Mouse (Mus musculus) limb, embryonic 14.5 days (tissue): ENCODE data around the gene C1rb. TPM values are rescaled to one million over a fixed set of nuclear protein-coding genes. Genes with fewer than 3 reads are reported as not detected.
"Not testable (repeated sequence)": the region's sequence is repeated elsewhere in the genome, so short reads cannot be mapped to it uniquely, and the experiment has no call there.

Experiments used
- ATAC-seq: fragments of 200-750 bp; cut with Nextera tagmentation; 2 replicates; pipeline ENCODE4 v1.8.0; 2017; ENCODE audit warnings: low read depth, moderate number of reproducible peaks, moderate TSS enrichment; ENCODE audit not compliant: low FRiP score
- DNase-seq: peaks from one replicate; pipeline ENCODE4 v3.0.0-alpha.2; 2015; ENCODE audit warnings: low spot score
- H3K27ac ChIP-seq: fragments of 300-500 bp; sonication (generic); replicated peaks from 2 replicates; pipeline ENCODE4 v1.5.1; 2014; ENCODE audit warnings: low read depth, mild to moderate bottlenecking, low read length, moderate library complexity, mixed read lengths
- H3K27me3 ChIP-seq: fragments of 300-500 bp; sonication (generic); 2 replicates; pipeline ENCODE4 v1.6.1; 2014; ENCODE audit warnings: low read length, mixed read lengths; ENCODE audit not compliant: control insufficient read depth, insufficient read depth
- H3K36me3 ChIP-seq: fragments of 300-500 bp; sonication (generic); 2 replicates; pipeline ENCODE4 v1.6.1; 2014; ENCODE audit warnings: mild to moderate bottlenecking, low read length, moderate library complexity, mixed read lengths; ENCODE audit not compliant: control insufficient read depth, insufficient read depth
- H3K4me1 ChIP-seq: fragments of 300-500 bp; sonication (generic); 2 replicates; pipeline ENCODE4 v1.6.1; 2014; ENCODE audit warnings: antibody characterized with exemption, low read length, mixed read lengths; ENCODE audit not compliant: control insufficient read depth, insufficient read depth
- H3K4me2 ChIP-seq: fragments of 300-500 bp; sonication (generic); replicated peaks from 2 replicates; pipeline ENCODE4 v1.6.1; 2014; ENCODE audit warnings: low read depth, mild to moderate bottlenecking, low read length, moderate library complexity; ENCODE audit not compliant: severe bottlenecking
- H3K4me3 ChIP-seq: fragments of 300-500 bp; sonication (generic); replicated peaks from 2 replicates; pipeline ENCODE4 v1.5.1; 2014; ENCODE audit warnings: low read length
- H3K9ac ChIP-seq: fragments of 300-500 bp; sonication (generic); 2 replicates; pipeline ENCODE4 v1.6.1; 2014; ENCODE audit warnings: mild to moderate bottlenecking, low read depth, low read length, moderate library complexity; ENCODE audit not compliant: severe bottlenecking
- H3K9me3 ChIP-seq: fragments of 300-500 bp; sonication (generic); 2 replicates; pipeline ENCODE4 v1.6.1; 2016; ENCODE audit warnings: low read length; ENCODE audit not compliant: control insufficient read depth
- POLR2A ChIP-seq: fragments of 200-500 bp; IDR thresholded peaks from 2 replicates; pipeline ENCODE4 v1.8.0; 2012; ENCODE audit warnings: inconsistent platforms, mild to moderate bottlenecking, moderate library complexity, borderline replicate concordance; ENCODE audit not compliant: insufficient read depth, insufficient read length; ENCODE audit errors: extremely low read depth
- WGBS: fragments of 180-500 bp; shearing (Covaris S2); extraction: QIAGEN DNeasy Blood & Tissue Kit; methylation state at CpG from one replicate; pipeline ENCODE4 v1.1.7; 2014; 5-methylcytosine and 5-hydroxymethylcytosine counted together
- polyA plus RNA-seq, 2 experiments: library from polyadenylated mRNA; depleted of rRNA in 1 of 2; stranded (reverse) in 1 of 2; unstranded in 1 of 2; fragments of >200 nt; fragmentation: Nextera tagmentation in 1 of 2; extraction: Ambion mirVana in 1 of 2; gene quantifications; 2 replicates each; pipeline versions ENCODE4 v1.2.1 to v1.2.3; 2012 to 2014

The C1rb gene
- polyA plus RNA-seq, 2 experiments, result 0.11 TPM; not detected in 1

GRCm38 (mm10) chr6:124588771-124589170, 18.7 kb downstream of the C1rb start:
- Histone ChIP-seq H3K4me1 (no peaks in the 10 kb centered on the region), H3K4me2 (no peak overlapping the region), H3K4me3 (no peak overlapping the region), H3K27me3 (no peaks in the 10 kb centered on the region), H3K9me3 (no peaks in the 10 kb centered on the region), H3K36me3 (no peaks in the 10 kb centered on the region), H3K27ac (no peak overlapping the region), H3K9ac (no peak overlapping the region)
- ATAC-seq, result no peak
- no peak for DNase-seq
- TF ChIP-seq POLR2A, result no peak

GRCm38 (mm10) chr6:124592186-124592700, 22.1 kb downstream of the C1rb start:
- Histone ChIP-seq H3K4me2 (no peak overlapping the region), H3K9me3 (no peaks in the 10 kb centered on the region), H3K36me3 (no peaks in the 10 kb centered on the region), H3K27ac (no peak overlapping the region), H3K27me3 (no peaks in the 10 kb centered on the region), H3K4me3 (no peak overlapping the region), H3K9ac (no peak overlapping the region), H3K4me1 (no peaks in the 10 kb centered on the region)
- DNase-seq (no peak), ATAC-seq (no peak)
- TF ChIP-seq POLR2A, result no peak
- 81% methylated on average over 4 of the region's 4 CpGs for WGBS

GRCm38 (mm10) chr6:124593121-124593520, 23.0 kb downstream of the C1rb start:
- DNase-seq, result no peak
- no peak for ATAC-seq
- Histone ChIP-seq H3K4me3 (no peak overlapping the region), H3K9me3 (no peaks in the 10 kb centered on the region), H3K9ac (no peak overlapping the region), H3K27ac (no peak overlapping the region), H3K27me3 (no peaks in the 10 kb centered on the region), H3K4me2 (no peak overlapping the region), H3K36me3 (no peaks in the 10 kb centered on the region), H3K4me1 (no peaks in the 10 kb centered on the region)
- WGBS, result 81% methylated on average over 8 of the region's 8 CpGs
- TF ChIP-seq POLR2A, result no peak

GRCm38 (mm10) chr6:124602031-124602430, 31.9 kb downstream of the C1rb start:
- H3K27me3 ChIP-seq, result no peaks in the 10 kb centered on the region
- H3K27ac ChIP-seq, result no peak overlapping the region
- no peak overlapping the region for H3K4me2 ChIP-seq
- no peak for DNase-seq
- no peaks in the 10 kb centered on the region for H3K36me3 ChIP-seq
- no peaks in the 10 kb centered on the region for H3K4me1 ChIP-seq
- H3K9me3 ChIP-seq, result peaks cover 2% of the 10 kb centered on the region; the same call in 1 of the 2 replicates
- WGBS, result 93% methylated on average over 4 of the region's 4 CpGs
- H3K9ac ChIP-seq, result no peak overlapping the region
- ATAC-seq, result no peak
- TF ChIP-seq POLR2A, result no peak
- H3K4me3 ChIP-seq, result no peak overlapping the region

- Histone ChIP-seq H3K27ac (no peak overlapping the region), H3K27me3 (no peaks in the 10 kb centered on the region), H3K4me3 (no peak overlapping the region), H3K9me3 (no peaks in the 10 kb centered on the region), H3K4me1 (no peaks in the 10 kb centered on the region), H3K9ac (no peak overlapping the region), H3K36me3 (no peaks in the 10 kb centered on the region), H3K4me2 (no peak overlapping the region)
- ATAC-seq (no peak), DNase-seq (no peak)
- WGBS, result 84% methylated on average over 13 of the region's 13 CpGs
- TF ChIP-seq POLR2A, result no peak
Observed at GRCm38 (mm10) chr6:124625612-124626011, 55.5 kb downstream of the C1rb start.

GRCm38 (mm10) chr6:124626184-124626583, 56.1 kb downstream of the C1rb start:
- WGBS, result 39% methylated on average over 1 of the region's 1 CpGs
- not testable (repeated sequence) for H3K9me3 ChIP-seq, H3K27me3 ChIP-seq, ATAC-seq, H3K36me3 ChIP-seq, H3K9ac ChIP-seq, H3K27ac ChIP-seq, H3K4me3 ChIP-seq, DNase-seq, H3K4me1 ChIP-seq, H3K4me2 ChIP-seq
